Mouse (Mus musculus) CH12F3 (cell line): ENCODE measurements at regions not wholly inside any gene's neighbourhood (a gene's known extent, or its start where the extent isn't known, plus 50 kb on each side); places are given as distances from the start of the nearest gene placed in this dataset.

ENCODE experiments used
- in situ Hi-C: fragments of 300-500 bp; cut with MboI; formaldehyde crosslinking; loops from 2 replicates; pipeline ENCODE4 v1.14.3; 2020; ENCODE audit warnings: low sequenced_read_pairs

DNA sequence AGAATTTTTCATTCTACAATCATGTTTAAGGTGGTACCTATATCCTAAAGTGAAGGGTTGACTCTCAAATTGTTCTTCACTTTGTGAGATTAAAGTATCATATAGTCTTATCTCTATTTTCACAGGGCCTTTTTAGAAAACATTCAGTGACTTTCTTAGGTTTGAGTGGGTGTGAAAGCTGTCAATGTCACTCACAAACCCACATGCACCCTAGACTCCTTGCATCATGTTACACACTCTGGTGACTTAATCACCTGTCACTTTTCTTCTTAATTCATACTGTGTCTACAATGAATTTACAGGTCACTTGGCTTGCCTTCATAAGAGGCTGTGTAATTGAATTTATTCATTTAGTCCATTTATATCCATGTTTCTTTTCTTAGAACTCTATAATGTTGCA lies 1026.8 kb upstream of the Alcam start:
- in situ Hi-C loops = no loop called here

GRCm38 (mm10) chr16:53439511-53439910 lies 985.6 kb upstream of the Alcam start:
- in situ Hi-C loops = no loop called here

DNA sequence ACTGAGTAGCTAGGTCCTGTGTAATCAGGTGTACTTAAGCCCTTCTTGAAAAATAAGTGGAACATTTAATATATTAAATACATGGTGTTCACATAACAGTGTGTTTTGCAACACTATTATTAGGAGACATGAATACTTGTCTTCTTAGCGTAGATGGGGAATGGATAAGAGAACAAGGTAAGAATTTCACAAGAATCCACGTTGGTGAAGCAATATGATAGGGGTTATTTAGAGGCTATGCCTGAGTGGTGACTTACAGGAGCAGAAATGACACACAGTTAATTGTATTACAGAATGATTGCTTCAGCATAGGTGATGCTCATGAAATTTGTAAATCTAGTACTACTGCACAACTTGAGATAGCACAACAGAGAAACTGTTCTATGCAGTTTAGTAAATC lies 964.5 kb upstream of the Alcam start:
- in situ Hi-C loops = no loop called here

DNA sequence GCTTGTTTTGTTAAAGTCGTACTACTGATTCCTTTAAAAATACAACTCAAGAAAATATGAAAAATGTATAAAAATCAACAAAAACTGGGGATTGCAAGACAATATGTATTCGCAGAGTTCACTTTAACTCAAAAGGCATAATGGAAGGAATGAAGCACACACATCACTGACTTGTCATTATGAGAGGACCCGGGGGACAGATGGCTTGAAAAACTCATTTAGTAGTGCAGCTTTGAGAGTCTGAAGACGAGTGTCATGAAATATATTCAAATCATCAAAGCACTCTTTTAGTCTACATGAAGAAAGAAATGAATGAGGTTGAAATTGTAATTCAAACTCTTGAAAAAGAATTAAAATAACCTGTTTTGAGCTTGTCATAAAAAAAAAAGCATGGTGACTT lies 931.3 kb upstream of the Alcam start:
- in situ Hi-C loops = no loop called here

DNA sequence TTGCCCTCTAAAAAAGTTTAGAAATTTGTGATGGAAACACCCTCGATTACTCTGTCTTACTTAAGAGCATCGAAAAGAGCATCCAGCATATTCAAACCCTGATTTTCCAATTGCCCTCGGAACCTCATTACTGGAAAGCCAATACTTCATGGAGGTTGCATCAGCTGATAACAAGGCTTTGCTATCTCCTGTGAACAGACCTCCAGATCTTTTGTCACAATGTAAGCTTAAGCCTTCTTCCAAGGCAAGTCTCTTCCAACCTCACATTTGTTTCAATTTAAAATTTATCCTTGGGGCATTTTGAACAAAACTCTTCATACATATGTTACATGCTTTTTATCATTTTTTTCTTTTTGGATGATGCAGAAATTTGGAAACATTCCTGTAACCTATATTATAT lies 888.3 kb upstream of the Alcam start:
- in situ Hi-C loops = no loop called here

GRCm38 (mm10) chr16:53326353-53326752 lies 872.5 kb upstream of the Alcam start:
- in situ Hi-C loops = no loop called here

DNA sequence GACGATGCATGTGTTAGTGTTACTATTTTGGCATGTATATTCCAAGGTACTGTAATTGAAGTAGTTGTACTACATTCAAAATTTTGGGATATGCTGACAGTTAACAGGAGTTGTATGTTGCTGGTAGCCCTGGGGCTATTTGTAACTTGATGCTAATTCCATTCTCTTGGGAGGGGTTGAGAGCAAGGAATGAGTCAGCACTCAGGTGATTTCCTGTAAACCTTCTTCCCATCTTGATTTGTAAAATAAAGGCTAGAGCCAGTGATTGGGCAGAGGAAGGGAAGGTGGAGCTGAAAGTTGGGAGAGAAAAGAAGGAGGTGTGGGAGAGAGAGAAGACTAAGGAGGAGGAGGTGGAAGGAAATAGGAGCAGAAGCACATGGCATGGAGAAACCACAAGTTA lies 838.2 kb upstream of the Alcam start:
- in situ Hi-C loops = no loop called here

DNA sequence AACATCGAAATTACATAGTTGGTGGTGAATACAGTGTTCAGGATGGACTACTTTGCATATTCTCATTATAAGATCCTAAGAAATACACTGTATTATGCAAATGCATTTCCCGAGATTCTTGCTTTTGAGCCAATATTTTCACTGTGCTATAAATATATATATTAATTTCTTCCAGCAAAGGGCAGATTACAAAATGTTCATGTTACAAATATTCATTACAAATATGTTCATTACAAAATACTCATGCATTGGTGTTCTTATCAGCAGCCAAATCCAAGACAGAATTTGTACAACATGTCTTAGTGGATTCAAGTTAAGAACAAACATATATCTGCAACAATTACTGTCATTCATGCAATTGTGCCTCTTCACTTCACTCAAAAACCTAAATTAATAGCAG lies 828.1 kb upstream of the Alcam start:
- in situ Hi-C loops = no loop called here

DNA sequence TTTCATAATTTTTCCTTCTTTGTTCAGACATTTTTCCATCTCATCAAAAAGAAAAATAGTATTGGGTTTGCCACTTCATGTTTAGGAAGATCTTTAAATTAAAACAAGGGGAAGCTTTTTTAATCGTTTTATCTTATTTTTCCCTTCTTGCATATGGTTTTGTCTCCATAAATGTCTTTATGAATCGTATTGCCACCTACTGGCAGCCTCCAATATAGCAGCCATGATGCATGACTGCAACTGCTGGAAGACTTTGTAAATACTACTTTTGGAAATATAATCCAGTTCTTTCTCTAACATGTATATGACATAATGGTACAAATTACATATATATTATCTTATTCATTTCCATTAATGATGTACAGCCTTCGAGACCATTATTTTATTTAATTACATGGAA lies 812.2 kb upstream of the Alcam start:
- in situ Hi-C loops = loop anchor here (25.0 kb wide), 2 partner anchors 954 to 1054 kb away; no protein-coding TSS in a partner anchor

DNA sequence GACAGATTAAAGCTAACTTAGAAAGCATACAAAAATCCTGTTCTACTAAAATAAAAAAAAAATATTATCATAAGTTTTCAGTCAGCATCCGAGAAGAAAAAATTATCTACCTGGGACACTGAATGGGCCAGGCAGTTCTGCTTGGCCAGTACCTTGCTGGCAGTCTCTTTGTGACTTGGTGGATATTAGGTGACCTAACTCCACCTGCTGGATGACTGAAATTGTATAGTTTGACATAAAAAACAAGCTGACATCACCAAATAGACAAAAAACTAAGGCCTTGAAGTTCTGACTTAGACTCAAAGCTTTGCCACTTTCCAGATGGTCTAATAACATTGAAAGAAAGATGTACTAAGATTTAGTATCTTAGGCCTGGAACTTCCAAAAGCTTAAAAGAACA lies 791.5 kb upstream of the Alcam start:
- in situ Hi-C loops = no loop called here

- in situ Hi-C loops = no loop called here
Measured at GRCm38 (mm10) chr16:53242126-53242537, 788.3 kb upstream of the Alcam start.

DNA sequence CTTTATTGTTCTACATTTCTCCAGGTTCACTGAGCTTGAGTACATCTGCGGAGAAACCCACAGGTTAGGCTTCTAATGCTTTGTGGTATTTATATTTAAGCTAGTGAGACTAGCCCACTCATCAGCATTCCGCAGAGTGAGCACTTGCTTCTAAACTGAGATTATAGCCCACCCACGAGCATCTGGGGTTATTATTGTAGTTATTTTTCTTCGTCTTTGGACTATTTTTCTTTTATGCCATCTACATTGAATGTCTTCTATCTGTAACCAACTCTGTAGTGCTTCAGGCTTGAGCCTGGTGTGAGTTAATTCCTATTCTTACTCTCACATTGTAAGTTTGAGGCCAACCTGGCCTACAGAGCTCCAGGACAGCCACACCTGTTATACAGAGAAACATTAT lies 765.0 kb upstream of the Alcam start:
- in situ Hi-C loops = no loop called here

DNA sequence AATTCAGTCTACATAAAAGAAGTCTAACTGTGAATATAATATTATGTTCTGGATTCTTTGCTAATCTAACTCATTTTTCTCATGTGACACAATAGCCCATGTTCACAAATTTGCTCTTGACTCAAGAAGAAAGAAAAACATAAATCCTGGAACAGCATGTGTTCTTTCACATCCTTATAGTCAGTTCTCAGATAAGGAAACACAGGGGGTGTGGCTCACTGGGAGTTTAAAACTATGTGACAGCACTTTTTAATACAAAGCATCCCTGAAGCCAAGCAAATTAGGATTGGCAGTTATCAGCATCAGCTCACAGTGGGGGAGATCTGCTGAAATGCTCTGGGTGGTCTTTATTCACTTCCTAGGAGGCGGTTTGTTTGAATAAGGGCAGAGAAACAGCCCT lies 747.6 kb upstream of the Alcam start:
- in situ Hi-C loops = no loop called here

- in situ Hi-C loops = no loop called here
Measured at GRCm38 (mm10) chr16:53186444-53186843, 732.6 kb upstream of the Alcam start.

DNA sequence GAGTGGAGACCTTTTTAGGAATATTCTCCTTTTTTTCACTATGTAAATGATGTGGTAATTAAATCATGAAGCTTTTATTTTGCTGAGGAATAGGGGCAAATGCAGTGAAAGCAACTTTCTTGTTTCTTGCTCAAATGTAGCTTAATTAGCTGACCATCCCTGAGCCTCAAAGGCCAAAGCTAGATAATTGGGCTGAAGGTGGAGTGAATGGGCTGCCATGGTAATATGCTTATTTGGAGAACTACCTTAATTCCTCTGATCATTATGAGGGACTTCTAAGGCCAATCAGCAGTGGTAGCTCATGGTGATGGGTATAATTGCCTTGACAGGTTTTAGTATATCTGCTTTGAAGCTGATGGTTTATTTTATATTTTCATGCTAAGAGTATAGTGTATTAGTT lies 702.5 kb upstream of the Alcam start:
- in situ Hi-C loops = no loop called here

- in situ Hi-C loops = no loop called here
Measured at GRCm38 (mm10) chr16:53130677-53131076, 676.8 kb upstream of the Alcam start.

DNA sequence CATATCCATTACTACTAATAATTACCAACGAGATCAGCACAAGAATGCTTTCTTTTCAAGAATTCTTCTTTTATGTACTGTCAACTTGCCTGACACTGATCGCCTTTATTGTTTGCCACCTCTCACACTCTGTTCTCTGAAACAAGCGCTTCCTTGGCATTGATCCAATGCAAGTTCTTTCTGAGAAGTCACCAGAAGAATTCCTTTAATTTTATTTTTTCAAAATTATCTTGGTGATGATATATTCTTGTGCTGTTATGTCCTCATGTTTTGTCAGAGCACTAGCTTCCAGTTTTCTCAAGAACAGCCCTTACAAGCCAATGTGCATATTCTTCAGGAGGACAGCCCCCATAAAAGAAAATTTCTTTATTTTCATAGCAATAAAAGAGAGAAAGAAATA lies 654.9 kb upstream of the Alcam start:
- in situ Hi-C loops = no loop called here

DNA sequence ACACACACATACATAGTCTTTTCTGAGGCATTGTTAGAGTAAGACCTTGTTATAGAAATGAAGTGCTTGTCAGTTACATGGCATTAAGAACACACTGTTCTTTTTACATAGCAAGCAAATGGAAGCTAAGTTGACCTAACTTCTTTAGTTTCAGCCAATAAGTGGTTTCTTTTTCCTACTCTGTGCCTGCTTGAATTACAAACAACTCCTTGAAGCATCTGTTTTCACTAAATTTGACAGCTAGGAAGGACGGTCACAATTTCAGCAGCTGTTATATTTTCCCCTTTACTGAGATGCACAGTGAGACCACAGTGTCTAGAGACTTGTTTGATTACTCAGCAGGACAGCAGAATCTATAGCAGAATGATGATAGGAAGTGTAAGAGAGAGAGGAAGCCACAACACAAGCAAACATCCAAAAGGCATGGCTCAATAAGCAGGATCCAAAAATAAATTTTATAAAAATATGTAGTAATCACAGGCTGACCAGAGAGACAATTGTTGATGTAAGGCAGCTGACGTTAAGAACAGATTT lies 641.6 kb upstream of the Alcam start:
- in situ Hi-C loops = no loop called here

DNA sequence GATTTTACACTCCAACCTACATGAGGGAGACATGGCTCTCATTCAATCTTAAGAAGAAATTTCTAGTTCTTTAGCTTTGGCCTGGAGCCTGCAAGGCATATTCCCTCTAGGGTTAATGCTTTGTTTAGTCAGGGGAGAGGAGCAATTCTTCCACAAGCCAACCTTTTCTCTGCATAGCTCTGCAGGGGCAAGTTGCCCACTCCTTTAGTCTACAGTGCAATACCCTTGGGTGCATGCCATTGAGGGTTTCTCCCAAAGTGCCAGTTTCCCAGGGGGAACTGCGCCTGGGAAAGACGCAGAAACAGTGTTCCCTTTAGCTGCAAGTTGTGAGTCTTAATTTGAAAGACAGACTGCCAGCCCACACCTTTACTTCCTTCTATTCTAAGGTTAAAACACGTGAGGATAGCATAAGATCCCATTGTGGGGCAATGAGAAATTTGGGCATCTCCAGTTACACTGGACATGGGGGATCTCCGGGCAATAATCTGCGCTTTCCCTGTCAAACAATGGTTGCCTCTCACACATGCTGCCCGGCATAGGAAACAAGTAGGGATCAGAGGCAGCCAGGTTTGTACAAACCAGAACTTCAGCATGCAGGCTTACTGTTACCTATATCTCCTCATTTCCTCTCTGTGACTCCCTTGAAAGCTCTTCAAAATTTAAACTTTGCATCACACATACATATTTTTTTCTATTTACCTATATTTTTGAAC lies 620.1 kb upstream of the Alcam start:
- in situ Hi-C loops = no loop called here

GRCm38 (mm10) chr16:53071887-53072682 lies 618.2 kb upstream of the Alcam start:
- in situ Hi-C loops = no loop called here

DNA sequence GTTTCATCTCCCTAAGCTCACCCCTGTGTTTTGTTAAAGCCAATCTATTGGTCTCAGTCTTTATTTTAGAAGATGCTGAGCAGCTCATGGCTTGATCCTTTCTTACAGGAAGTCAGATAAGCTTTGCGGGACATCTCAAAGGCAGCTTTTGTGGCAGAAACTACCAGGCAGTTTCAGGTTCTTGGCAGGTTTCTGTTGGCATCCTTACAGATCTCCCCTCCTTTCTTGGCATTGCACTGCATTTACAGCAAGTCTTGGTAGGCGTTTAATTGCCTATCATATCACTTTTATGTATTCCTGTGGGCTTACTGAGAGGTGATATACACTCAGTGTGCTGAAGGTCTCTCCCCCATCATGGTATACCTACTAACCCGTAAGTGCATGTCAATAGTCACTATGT lies 610.3 kb upstream of the Alcam start:
- in situ Hi-C loops = no loop called here

- in situ Hi-C loops = no loop called here
Measured at GRCm38 (mm10) chr16:53063061-53063460, 609.2 kb upstream of the Alcam start.
